Mouse (Mus musculus): ENCODE results near the gene Itgb4.

- TF ChIP-seq CTCF (IDR thresholded peaks at IDR 0.05; ENCODE audit: low read depth, low read length): no peak
- no peak for TF ChIP-seq GATA1 (IDR thresholded peaks at IDR 0.05; ENCODE audit: borderline replicate concordance, low read length)
Measured at GRCm38 (mm10) chr11:116010948-116011347, 36.4 kb downstream of the Itgb4 start.

All from G1E (cell line).